Mouse (Mus musculus) intestine, embryonic 16.5 days (tissue): ENCODE results near the gene Elovl5. TPM values are rescaled to one million over a fixed set of nuclear protein-coding genes. Genes with fewer than 3 reads are reported as not detected.

Source experiments
- ATAC-seq: fragments of 200-750 bp; cut with Nextera tagmentation; 2 replicates; pipeline ENCODE4 v1.8.0; 2017; ENCODE audit warnings: moderate TSS enrichment, moderate library complexity
- H3K27ac ChIP-seq: fragments of 300-500 bp; sonication (generic); 2 replicates; pipeline ENCODE4 v1.5.1; 2014; ENCODE audit warnings: mild to moderate bottlenecking, low read length
- H3K27me3 ChIP-seq: fragments of 300-500 bp; sonication (generic); replicated peaks from 2 replicates; pipeline ENCODE4 v1.6.1; 2014; ENCODE audit warnings: low read length, control low read depth, mixed read lengths; ENCODE audit not compliant: control insufficient read depth, insufficient read depth
- H3K36me3 ChIP-seq: fragments of 300-500 bp; sonication (generic); 2 replicates; pipeline ENCODE4 v1.6.1; 2014; ENCODE audit warnings: low read length, control low read depth; ENCODE audit not compliant: control insufficient read depth, insufficient read depth
- H3K4me1 ChIP-seq: fragments of 300-500 bp; sonication (generic); 2 replicates; pipeline ENCODE4 v1.6.1; 2014; ENCODE audit warnings: low read length, control low read depth, mixed read lengths; ENCODE audit not compliant: control insufficient read depth, insufficient read depth
- H3K4me2 ChIP-seq: fragments of 300-500 bp; sonication (generic); 2 replicates; pipeline ENCODE4 v1.6.1; 2014; ENCODE audit warnings: low read depth, low read length, control low read depth
- H3K4me3 ChIP-seq: fragments of 300-500 bp; sonication (generic); 2 replicates; pipeline ENCODE4 v1.5.1; 2014; ENCODE audit warnings: mild to moderate bottlenecking, low read length
- H3K9ac ChIP-seq: fragments of 300-500 bp; sonication (generic); 2 replicates; pipeline ENCODE4 v1.6.1; 2014; ENCODE audit warnings: low read depth, low read length
- H3K9me3 ChIP-seq: fragments of 300-500 bp; sonication (generic); 2 replicates; pipeline ENCODE4 v1.6.1; 2016; ENCODE audit warnings: low read length, control low read depth; ENCODE audit not compliant: control insufficient read depth
- WGBS: fragments of 180-500 bp; shearing (Covaris S2); extraction: QIAGEN DNeasy Blood & Tissue Kit; methylation state at CpG from one replicate; pipeline ENCODE4 v1.1.7; 2014; 5-methylcytosine and 5-hydroxymethylcytosine counted together
- polyA plus RNA-seq: library from polyadenylated mRNA; unstranded; fragments of >200 nt; fragmentation: Nextera tagmentation; extraction: Ambion mirVana; gene quantifications from 2 replicates; pipeline ENCODE4 v1.2.1, GENCODE M21; 2015

The Elovl5 gene
- polyA plus RNA-seq, 1 experiment from 2014 or later: 70.9 TPM

GRCm38 (mm10) chr9:77995235-77995634, 78.1 kb downstream of the Elovl5 start:
- Histone ChIP-seq H3K9ac (no peak overlapping the region), H3K9me3 (no peaks in the 10 kb centered on the region), H3K4me1 (no peaks in the 10 kb centered on the region), H3K27ac (no peak overlapping the region), H3K27me3 (no peaks in the 10 kb centered on the region), H3K4me3 (no peak overlapping the region), H3K4me2 (no peak overlapping the region), H3K36me3 (no peaks in the 10 kb centered on the region)
- no peak for ATAC-seq
- 83% methylated on average over 9 of the region's 9 CpGs for WGBS

GRCm38 (mm10) chr9:78000586-78001500, 83.7 kb downstream of the Elovl5 start:
- Histone ChIP-seq H3K9ac (no peak overlapping the region), H3K36me3 (no peaks in the 10 kb centered on the region), H3K27me3 (no peaks in the 10 kb centered on the region), H3K4me3 (no peak overlapping the region), H3K27ac (no peak overlapping the region), H3K9me3 (no peaks in the 10 kb centered on the region), H3K4me1 (no peaks in the 10 kb centered on the region), H3K4me2 (no peak overlapping the region)
- 88% methylated on average over 7 of the region's 7 CpGs for WGBS
- no peak for ATAC-seq

GRCm38 (mm10) chr9:78003278-78003677, 86.1 kb downstream of the Elovl5 start:
- Histone ChIP-seq H3K36me3 (no peaks in the 10 kb centered on the region), H3K4me1 (0 out of 2 replicates have a peak, but pooled peaks cover 2% of the 10 kb centered on the region), H3K27ac (no peak overlapping the region), H3K4me3 (no peak overlapping the region), H3K4me2 (no peak overlapping the region), H3K9me3 (no peaks in the 10 kb centered on the region), H3K27me3 (no peaks in the 10 kb centered on the region), H3K9ac (no peak overlapping the region)
- 72% methylated on average over 2 of the region's 2 CpGs for WGBS
- ATAC-seq: no peak

- no peak overlapping the region for H3K4me2 ChIP-seq
- 57% methylated on average over 3 of the region's 3 CpGs for WGBS
- H3K27ac ChIP-seq: no peak overlapping the region
- no peak for ATAC-seq
- no peaks in the 10 kb centered on the region for H3K27me3 ChIP-seq
- no peaks in the 10 kb centered on the region for H3K9me3 ChIP-seq
- no peak overlapping the region for H3K4me3 ChIP-seq
- no peaks in the 10 kb centered on the region for H3K36me3 ChIP-seq
- H3K9ac ChIP-seq: no peak overlapping the region
- 0 out of 2 replicates have a peak, but pooled peaks cover 2% of the 10 kb centered on the region for H3K4me1 ChIP-seq
Observed at GRCm38 (mm10) chr9:78005481-78005880, 88.3 kb downstream of the Elovl5 start.

- Histone ChIP-seq H3K4me3 (no peak overlapping the region), H3K4me2 (0 out of 2 replicates have a peak overlapping the region, but pooled peaks have one; percentile 5), H3K36me3 (no peaks in the 10 kb centered on the region), H3K27me3 (no peaks in the 10 kb centered on the region), H3K4me1 (0 out of 2 replicates have a peak, but pooled peaks cover 2% of the 10 kb centered on the region), H3K27ac (no peak overlapping the region), H3K9ac (no peak overlapping the region), H3K9me3 (no peaks in the 10 kb centered on the region)
- WGBS: 54% methylated on average over 19 of the region's 19 CpGs
- ATAC-seq: peak; percentile 87
Observed at GRCm38 (mm10) chr9:78006209-78007001, 89.2 kb downstream of the Elovl5 start.

- Histone ChIP-seq H3K9me3 (no peaks in the 10 kb centered on the region), H3K36me3 (no peaks in the 10 kb centered on the region), H3K4me2 (no peak overlapping the region), H3K4me1 (0 out of 2 replicates have a peak, but pooled peaks cover 2% of the 10 kb centered on the region), H3K4me3 (no peak overlapping the region), H3K27me3 (no peaks in the 10 kb centered on the region), H3K9ac (no peak overlapping the region), H3K27ac (no peak overlapping the region)
- ATAC-seq: no peak
- WGBS: 88% methylated on average over 7 of the region's 7 CpGs
Observed at GRCm38 (mm10) chr9:78009382-78009781, 92.2 kb downstream of the Elovl5 start.

- H3K9ac ChIP-seq: no peak overlapping the region
- no peak for ATAC-seq
Observed at GRCm38 (mm10) chr9:78010187-78010586, 93.0 kb downstream of the Elovl5 start.

GRCm38 (mm10) chr9:78010707-78011106, 93.5 kb downstream of the Elovl5 start:
- Histone ChIP-seq H3K9me3 (no peaks in the 10 kb centered on the region), H3K4me3 (no peak overlapping the region), H3K27me3 (no peaks in the 10 kb centered on the region), H3K4me2 (no peak overlapping the region), H3K4me1 (0 out of 2 replicates have a peak, but pooled peaks cover 2% of the 10 kb centered on the region), H3K27ac (no peak overlapping the region), H3K9ac (no peak overlapping the region), H3K36me3 (no peaks in the 10 kb centered on the region)
- no peak for ATAC-seq
- 87% methylated on average over 10 of the region's 10 CpGs for WGBS

More at GRCm38 (mm10) chr9:78010187-78010586, 93.0 kb downstream of the Elovl5 start:
- no peaks in the 10 kb centered on the region for H3K9me3 ChIP-seq
- H3K4me3 ChIP-seq: no peak overlapping the region
- no peaks in the 10 kb centered on the region for H3K36me3 ChIP-seq
- H3K27ac ChIP-seq: no peak overlapping the region
- no peak overlapping the region for H3K4me2 ChIP-seq
- H3K4me1 ChIP-seq: 0 out of 2 replicates have a peak, but pooled peaks cover 2% of the 10 kb centered on the region
- 69% methylated on average over 5 of the region's 5 CpGs for WGBS
- H3K27me3 ChIP-seq: no peaks in the 10 kb centered on the region

GRCm38 (mm10) chr9:78012066-78012465, 94.9 kb downstream of the Elovl5 start:
- Histone ChIP-seq H3K4me3 (no peak overlapping the region), H3K4me1 (no peaks in the 10 kb centered on the region), H3K27ac (no peak overlapping the region), H3K9ac (no peak overlapping the region), H3K4me2 (no peak overlapping the region), H3K9me3 (no peaks in the 10 kb centered on the region), H3K36me3 (no peaks in the 10 kb centered on the region), H3K27me3 (no peaks in the 10 kb centered on the region)
- WGBS: 81% methylated on average over 4 of the region's 4 CpGs
- no peak for ATAC-seq
